Mouse (Mus musculus) WW6 (cell line): ENCODE measurements around the gene Sept10.
A peak's percentile ranks its signal among the peaks of the same experiment; 100 is the strongest.
"Not testable (repeated sequence)": the region's sequence is repeated elsewhere in the genome, so short reads cannot be mapped to it uniquely, and the experiment has no call there.

Source experiments
- DNase-seq: peaks from one replicate; pipeline ENCODE4 v3.0.0-alpha.2; 2013; ENCODE audit warnings: low read depth, low spot score

The Sept10 gene

GRCm38 (mm10) chr10:59127637-59128036, 94.0 kb downstream of the Sept10 start:
- DNase-seq: no peak

- DNase-seq: no peak
Observed at GRCm38 (mm10) chr10:59125497-59125896, 96.2 kb downstream of the Sept10 start.

- no peak for DNase-seq
Observed at GRCm38 (mm10) chr10:59119811-59120210, 101.8 kb downstream of the Sept10 start.

GRCm38 (mm10) chr10:59119001-59119400, 102.6 kb downstream of the Sept10 start:
- no peak for DNase-seq

GRCm38 (mm10) chr10:59117555-59117954, 104.1 kb downstream of the Sept10 start:
- no peak for DNase-seq

- DNase-seq: no peak
Observed at GRCm38 (mm10) chr10:59116331-59116730, 105.3 kb downstream of the Sept10 start.

GRCm38 (mm10) chr10:59115691-59116090, 106.0 kb downstream of the Sept10 start:
- DNase-seq: no peak

GRCm38 (mm10) chr10:59114535-59115291, 106.9 kb downstream of the Sept10 start:
- DNase-seq: no peak

GRCm38 (mm10) chr10:59113386-59113785, 108.3 kb downstream of the Sept10 start:
- DNase-seq: no peak

GRCm38 (mm10) chr10:59112755-59113154, 108.9 kb downstream of the Sept10 start:
- no peak for DNase-seq

- DNase-seq: no peak
Observed at GRCm38 (mm10) chr10:59110386-59110785, 111.3 kb downstream of the Sept10 start.

GRCm38 (mm10) chr10:59109015-59109414, 112.6 kb downstream of the Sept10 start:
- DNase-seq: peak; percentile 47

GRCm38 (mm10) chr10:59106644-59107043, 115.0 kb downstream of the Sept10 start:
- no peak for DNase-seq

GRCm38 (mm10) chr10:59105885-59106284, 115.8 kb downstream of the Sept10 start:
- DNase-seq: no peak

GRCm38 (mm10) chr10:59104683-59105082, 117.0 kb downstream of the Sept10 start:
- no peak for DNase-seq

- not testable (repeated sequence) for DNase-seq
Observed at GRCm38 (mm10) chr10:59103076-59103475, 118.6 kb downstream of the Sept10 start.

GRCm38 (mm10) chr10:59091988-59092387, 129.7 kb downstream of the Sept10 start:
- DNase-seq: no peak
